8 mouse cellular contexts compared by ENCODE assay signal in genomic region chr12:30578019-30578418, GRCm38 (mm10). TPM values are rescaled to one million over a fixed set of nuclear protein-coding genes. Genes with fewer than 3 reads are reported as not detected.
DNase-seq lines count a peak whose midpoint lies in the region; ATAC-seq lines count a peak whose summit lies in the region.

No protein-coding gene starts in this region.

- WGBS in forebrain, embryonic 11.5 days, result 17% methylated on average over 5 of the region's 5 CpGs

- no peak overlapping the region for H3K27ac ChIP-seq in forebrain, embryonic 11.5 days (ENCODE audit: low read depth, low read length)

- no peak overlapping the region for H3K4me2 ChIP-seq in forebrain, embryonic 11.5 days (ENCODE audit: low read depth, low read length, severe bottlenecking)

- no peaks in the 10 kb centered on the region for H3K36me3 ChIP-seq in forebrain, embryonic 11.5 days (ENCODE audit: control insufficient read depth, insufficient read depth, low read length)

- H3K9ac ChIP-seq in forebrain, embryonic 11.5 days (ENCODE audit: low read length), result no peak overlapping the region

- H3K4me1 ChIP-seq in forebrain, embryonic 11.5 days (replicated peaks; ENCODE audit: control insufficient read depth, insufficient read depth, low read length), result no peaks in the 10 kb centered on the region

- DNase-seq in urinary bladder, postnatal 25 days (ENCODE audit: low spot score), result peak; percentile 42
- DNase-seq in urinary bladder, postnatal 10 days (ENCODE audit: low spot score), result no peak
- DNase-seq in brain, adult 2 months (ENCODE audit: low read depth, low spot score), result peak; percentile 91
- peak; percentile 65 for DNase-seq in forebrain, embryonic 11.5 days (ENCODE audit: low spot score)
- peak; percentile 73 for DNase-seq in left cerebral cortex, postnatal 4 days
- DNase-seq in naive thymus-derived CD4-positive, alpha-beta T cell, adult 2 months (ENCODE audit: low read depth), result peak; percentile 76
- DNase-seq in thymus, postnatal 4 days, result peak; percentile 62

- 0 out of 2 replicates have a peak, but pooled peaks have one; percentile 10 for ATAC-seq in forebrain, embryonic 11.5 days (replicated peaks; ENCODE audit: low FRiP score)
- peak; percentile 94 for ATAC-seq in inflammation-experienced regulatory T-cells, adult 6 months

- no peaks in the 10 kb centered on the region for H3K9me3 ChIP-seq in forebrain, embryonic 11.5 days (ENCODE audit: control insufficient read depth, low read length)

- H3K4me3 ChIP-seq in forebrain, embryonic 11.5 days (ENCODE audit: low read depth, low read length), result no peak overlapping the region

- intact Hi-C loops in left cerebral cortex, postnatal 4 days (cut with DNase I), result loop anchor here (5.0 to 10.0 kb wide), 3 partner anchors 203 to 451 kb away; partner anchors contain the start of gene Sntg2

- H3K27me3 ChIP-seq in forebrain, embryonic 11.5 days (ENCODE audit: control insufficient read depth, insufficient read depth, low read length), result no peaks in the 10 kb centered on the region

RNA-seq across cellular contexts. Expression of gene Tmem18, which starts 6.2 kb away (rescaled TPM):
- 29.0 and 32.2 TPM in 2 replicates for polyA plus RNA-seq in forebrain, embryonic 11.5 days (2014; fragmentation: Nextera tagmentation; extraction: Ambion mirVana)
- 10 to 100 TPM; 16.8 to 22.4 (median 17.9) TPM for polyA plus RNA-seq in inflammation-experienced regulatory T-cells, adult 6 months (2017; shearing (Covaris generic))
- total RNA-seq in left cerebral cortex, postnatal 4 days (2021), result 10 to 100 TPM; 38.1 to 39.8 TPM
